Mouse (Mus musculus) brain, embryonic 14.5 days (tissue): ENCODE measurements around the gene Capg.

Source experiments
- CTCF ChIP-seq: fragments of 200-500 bp; IDR thresholded peaks from 2 replicates; pipeline ENCODE4 v1.5.1; 2012; ENCODE audit warnings: inconsistent platforms, mild to moderate bottlenecking, moderate library complexity, borderline replicate concordance; ENCODE audit not compliant: insufficient read depth, insufficient read length; ENCODE audit errors: extremely low read depth
- POLR2A ChIP-seq: fragments of 200-500 bp; IDR thresholded peaks from 2 replicates; pipeline ENCODE4 v1.6.1; 2012; ENCODE audit warnings: mild to moderate bottlenecking, inconsistent platforms, borderline replicate concordance; ENCODE audit not compliant: poor library complexity, insufficient read depth, insufficient read length, severe bottlenecking; ENCODE audit errors: extremely low read depth

DNA sequence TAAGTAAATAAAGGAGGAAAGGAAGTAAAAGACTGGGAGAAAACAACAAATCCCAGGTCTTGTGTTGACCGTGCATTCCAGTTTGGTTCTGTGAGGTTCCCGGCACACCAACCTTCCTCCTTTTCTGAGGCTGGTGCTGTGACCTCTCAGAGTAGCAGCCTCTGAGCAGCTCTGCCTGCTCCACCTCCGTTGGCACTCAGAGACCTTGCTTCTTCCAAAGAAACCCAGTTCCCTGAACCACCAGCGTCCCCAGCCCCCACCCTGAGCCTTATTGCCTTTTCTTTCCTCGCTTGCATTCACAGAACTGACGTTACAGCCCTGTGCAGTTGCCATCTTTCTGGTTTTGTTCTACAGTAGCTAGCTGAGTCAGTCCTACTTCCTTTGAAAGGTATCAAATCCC lies 56.0 kb downstream of the Capg start:
- TF ChIP-seq POLR2A, result no peak
- no peak for TF ChIP-seq CTCF
